Mouse (Mus musculus): ENCODE results near the gene Ptp4a2.

Gene Ptp4a2

DNA sequence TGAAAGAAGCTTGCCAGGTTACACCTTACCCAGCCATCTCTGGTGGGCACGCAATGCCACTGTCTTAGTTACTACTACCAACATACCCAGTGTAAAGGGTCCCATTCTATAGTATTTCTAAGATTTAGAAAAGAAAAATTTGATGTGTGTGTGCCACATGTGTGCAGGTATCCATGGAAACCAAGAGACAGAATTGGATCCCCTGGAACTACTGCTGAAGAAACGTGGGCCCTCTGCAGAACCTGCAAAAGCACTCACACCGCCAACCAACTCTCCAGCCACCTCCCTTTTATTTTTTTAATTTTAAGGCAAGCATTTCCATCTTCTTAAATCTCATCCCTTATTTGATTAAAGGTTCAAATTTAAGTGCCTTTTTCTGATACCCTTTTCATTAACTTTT, 40.8 kb downstream of the Ptp4a2 start:
- no peak for DNase-seq (ENCODE audit: low read depth, low spot score)

DNA sequence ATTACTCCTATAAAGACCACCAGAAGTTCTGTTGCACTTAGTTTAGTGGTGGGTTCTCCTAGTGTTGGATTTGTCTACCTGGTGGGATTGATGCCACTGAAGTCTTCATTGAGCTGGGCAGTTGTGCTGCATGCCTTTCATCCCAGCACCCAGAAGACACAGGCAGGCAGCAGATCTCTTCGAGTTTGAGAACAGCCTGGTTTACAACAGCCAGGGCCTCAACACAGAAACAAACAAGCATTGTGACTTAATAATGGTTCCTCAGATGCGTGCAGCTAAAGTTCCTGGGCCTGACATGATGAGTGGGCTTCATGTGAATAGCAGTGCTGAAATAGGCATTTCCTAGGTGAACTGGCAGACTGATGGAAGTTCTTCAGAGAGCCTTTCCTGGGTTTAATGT, 42.0 kb downstream of the Ptp4a2 start:
- no peak for DNase-seq (ENCODE audit: low read depth, low spot score)

DNA sequence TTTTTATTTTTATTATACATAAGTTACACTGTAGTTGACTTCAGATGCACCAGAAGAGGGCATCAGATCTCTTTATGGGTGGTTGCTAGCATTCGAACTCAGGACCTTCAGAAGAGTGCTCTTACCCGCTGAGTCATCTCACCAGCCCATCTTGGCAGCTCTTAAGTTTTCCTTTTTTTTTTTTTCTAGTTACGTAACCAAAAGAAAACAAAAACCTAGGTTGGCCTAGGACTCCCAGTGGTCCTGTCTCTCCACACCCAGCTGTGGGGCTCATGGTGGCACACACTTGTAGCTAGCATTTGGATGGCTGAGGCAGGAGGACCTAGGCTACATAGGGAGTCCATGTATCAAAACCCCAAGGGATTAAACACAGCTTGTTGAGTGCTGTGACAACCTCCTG, 43.0 kb downstream of the Ptp4a2 start:
- DNase-seq (ENCODE audit: low read depth, low spot score): no peak

DNA sequence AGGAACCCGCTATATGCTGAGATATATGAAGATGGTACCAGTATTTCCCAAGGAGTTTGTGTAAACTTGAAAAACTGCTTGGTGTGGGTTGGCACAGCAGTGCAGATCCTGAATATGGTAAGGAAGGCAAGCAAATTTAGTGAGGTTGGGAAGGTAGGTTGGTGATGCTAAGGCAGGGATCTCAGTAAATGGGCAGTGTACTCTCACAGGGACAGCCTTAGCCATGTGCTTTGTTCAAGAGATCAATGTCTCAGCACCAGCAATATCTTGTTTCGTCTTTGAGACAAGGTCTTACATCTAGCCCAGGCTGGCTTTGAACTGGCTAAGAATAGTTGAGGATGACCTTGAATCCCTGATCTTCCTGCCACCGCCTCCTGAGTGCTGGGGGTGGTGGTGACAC, 43.6 kb downstream of the Ptp4a2 start:
- no peak for DNase-seq (ENCODE audit: low read depth, low spot score)

DNA sequence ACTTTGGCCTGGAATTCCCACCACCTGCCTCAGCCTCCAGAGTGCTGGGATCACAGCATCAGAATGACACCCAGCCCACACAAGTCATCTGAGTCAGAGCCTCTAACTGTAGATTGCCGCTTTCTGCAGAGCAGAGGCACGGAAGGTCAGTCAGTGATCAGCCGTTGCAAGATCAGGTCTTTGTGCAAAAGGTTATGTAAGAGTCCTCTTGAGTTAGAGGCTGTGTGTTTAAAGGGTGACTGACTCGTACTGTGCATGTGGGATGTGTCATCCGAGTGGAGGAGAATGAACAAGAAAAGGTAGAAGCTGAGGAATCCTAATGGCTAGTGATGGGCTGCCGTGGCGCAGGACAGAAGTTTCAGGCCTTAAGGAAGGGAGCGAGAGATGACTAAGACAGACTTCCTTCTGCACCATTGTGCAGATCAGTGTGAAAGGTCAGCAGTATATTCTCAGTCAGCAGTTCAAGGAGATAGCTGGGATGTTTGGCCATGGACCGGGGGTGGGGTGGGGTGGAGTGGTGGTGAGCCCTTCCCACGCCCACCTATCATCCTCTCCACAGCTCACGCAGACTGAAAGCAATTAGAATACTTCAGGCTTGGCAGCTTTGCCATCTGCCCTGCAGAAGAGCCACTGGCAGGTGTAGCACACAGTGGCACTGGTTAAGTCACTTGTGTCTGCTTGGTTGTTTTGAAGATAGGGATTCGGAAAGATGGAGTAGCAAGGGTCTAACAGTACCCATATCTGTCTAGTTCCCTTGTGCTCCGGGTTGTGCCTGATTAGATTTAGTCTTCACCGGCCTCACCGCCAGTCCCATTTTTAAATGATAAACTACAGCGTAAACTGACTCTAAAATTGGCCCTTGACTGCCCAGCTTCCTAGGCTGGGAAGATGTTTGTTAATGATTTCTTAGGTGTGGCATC, 44.3 kb downstream of the Ptp4a2 start:
- DNase-seq (ENCODE audit: low read depth, low spot score): no peak

DNA sequence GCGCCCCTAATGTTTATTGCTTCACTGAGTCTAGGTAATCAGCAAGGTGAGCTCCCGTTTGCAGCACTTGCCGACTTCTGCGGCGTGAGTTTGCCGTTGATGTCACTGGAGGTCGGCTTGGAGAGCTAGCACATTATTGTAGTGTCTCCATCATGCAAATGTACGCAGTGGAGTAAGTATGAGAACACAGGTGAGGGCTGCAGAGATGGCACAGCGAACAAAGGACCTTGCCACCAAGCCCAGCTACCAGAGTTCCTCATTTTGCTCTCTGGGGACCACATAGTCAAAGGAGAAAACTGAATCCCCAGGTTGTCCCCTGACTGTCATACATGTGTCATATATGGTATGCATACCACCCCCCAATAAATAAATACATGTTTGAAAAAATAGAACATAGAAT, 49.4 kb downstream of the Ptp4a2 start:
- DNase-seq (ENCODE audit: low read depth, low spot score): no peak

DNA sequence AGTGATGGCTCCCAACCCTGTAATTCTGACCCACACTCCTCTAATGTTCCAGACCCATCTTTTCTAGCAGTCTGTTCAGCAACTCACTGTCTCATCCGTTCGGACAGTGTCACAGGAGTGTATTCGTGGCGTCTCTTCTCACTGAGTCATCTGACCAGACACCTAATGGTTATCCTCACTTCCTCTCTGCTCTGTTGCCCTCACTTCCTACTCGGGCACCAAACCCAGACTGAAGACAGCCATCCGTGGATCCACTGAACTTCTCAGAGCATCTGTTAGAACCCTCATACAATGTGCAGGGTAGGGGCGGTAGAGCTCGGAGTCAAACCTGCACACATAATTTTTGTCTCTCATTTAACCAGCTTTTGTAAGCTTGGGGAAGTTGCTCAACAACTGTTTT, 50.4 kb downstream of the Ptp4a2 start:
- DNase-seq (ENCODE audit: low read depth, low spot score): no peak

DNA sequence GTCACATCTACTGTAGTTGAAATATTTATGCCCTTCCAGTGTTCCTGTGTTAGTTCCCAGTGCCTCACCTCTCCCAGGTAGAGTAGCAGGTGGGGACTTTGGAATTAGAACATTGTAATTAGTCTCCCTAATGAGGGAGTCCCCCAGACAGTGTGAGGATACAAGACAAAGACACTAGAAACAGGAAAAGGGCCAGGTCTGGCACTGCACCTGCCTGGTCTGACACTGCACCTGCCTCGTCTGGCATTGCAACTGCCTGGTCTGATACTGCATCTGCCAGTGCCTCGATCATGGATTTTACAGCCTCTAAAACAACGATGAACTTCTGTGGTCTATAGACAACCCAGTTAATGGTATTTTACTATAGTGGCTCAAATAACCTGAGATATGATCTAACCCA, 51.3 kb downstream of the Ptp4a2 start:
- DNase-seq (ENCODE audit: low read depth, low spot score): no peak

DNA sequence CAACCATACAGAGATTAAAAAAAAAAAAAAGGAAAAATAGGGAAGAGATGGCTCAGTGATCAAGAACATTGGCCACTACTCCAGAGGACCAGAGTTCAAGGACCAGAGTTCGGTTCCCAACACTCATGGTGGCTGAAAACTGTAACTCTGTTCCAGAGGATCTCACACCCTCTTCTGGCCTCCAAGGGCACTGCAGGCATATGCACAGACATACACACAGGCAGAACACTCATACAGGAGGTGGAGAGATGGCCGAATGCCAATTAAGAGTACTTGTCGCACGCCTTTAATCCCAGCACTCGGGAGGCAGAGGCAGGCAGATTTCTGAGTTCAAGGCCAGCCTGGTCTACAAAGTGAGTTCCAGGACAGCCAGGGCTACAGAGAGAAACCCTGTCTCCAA, 55.2 kb downstream of the Ptp4a2 start:
- peak; percentile 35 for DNase-seq (ENCODE audit: low read depth, low spot score)

DNA sequence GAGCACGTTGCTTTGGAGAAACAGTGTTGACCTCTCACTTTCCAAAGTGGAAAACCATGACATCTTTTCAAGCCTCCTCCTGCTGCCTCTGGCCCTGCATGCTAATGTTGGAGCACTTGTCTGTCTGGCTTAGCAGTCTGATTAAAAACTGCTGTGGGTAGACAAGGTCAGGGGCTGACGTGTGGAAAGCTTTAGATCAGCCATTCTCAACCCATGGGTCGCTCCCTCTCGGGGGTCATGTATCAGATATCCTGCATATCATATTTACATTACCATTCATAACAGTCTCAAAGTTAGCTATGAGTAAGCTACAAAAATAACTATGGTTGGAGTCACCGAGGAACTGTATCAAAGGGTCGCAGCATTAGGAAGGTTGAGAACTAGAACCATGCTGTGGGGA, 57.2 kb downstream of the Ptp4a2 start:
- DNase-seq (ENCODE audit: low read depth, low spot score): no peak

DNA sequence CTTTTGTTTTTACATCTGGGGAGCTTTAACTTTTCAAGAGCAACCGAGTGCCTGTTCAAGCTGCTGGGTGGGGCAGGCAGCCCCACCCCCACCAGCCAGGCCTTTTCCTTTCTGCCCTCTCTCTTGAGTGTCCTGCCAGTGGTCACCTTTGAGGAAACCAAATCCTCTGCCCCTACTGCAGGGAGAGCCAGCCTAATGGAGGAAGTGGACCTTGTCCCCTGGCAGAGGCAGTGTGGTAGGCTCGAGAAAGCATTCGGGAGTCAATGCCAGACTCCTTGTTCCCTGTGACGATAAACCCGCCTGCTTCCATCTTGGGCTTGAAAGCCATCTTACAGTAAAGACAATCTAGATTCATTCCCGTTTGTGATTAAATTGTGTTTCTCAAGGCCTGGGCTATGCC, 59.5 kb downstream of the Ptp4a2 start:
- no peak for DNase-seq (ENCODE audit: low read depth, low spot score)

DNA sequence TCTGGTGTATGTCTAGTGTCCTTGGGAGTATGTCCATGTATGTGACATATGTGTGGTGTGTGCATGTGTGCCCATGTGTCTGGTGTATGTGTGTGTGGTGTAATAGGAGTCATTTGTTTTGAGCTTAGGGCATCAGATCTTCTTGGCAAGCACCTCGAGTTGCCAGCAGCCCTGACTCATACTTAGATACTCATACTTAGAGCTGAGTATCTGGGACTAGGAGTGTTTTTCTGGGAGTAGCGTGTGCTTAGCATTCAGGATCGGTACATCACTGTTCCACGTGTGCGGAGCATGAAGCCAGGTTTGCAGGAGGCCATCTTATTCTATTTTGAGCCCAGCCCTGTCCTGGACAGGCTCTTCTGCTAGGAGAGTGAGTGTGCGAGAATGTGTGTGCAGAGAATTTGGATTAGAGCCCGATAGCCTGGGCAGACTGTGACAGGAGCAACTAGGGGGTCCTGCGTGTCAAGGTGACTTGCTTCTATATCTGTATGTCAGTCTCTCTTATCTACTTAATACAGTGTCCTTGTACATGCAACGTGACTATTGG, 61.4 kb downstream of the Ptp4a2 start:
- DNase-seq (ENCODE audit: low read depth, low spot score): no peak

DNA sequence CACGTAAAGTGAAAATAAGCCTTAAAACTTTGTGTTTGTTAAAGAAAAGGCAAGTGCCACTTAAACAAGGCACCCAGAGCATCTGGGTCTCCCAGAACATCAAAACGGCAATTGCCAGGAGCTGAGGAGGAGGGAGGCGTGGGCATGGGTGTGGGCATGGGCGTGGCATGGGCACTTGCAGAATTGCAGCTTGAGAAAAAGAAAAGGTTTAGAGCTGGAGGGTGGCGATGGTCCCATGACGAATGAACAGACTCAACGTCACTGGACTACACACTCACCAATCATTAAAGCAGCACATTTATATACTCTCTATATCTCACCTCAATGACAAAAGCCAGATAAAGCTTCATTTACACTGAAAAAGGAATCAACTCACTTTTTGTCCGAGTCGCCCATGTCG, 63.8 kb downstream of the Ptp4a2 start:
- DNase-seq (ENCODE audit: low read depth, low spot score): no peak

DNA sequence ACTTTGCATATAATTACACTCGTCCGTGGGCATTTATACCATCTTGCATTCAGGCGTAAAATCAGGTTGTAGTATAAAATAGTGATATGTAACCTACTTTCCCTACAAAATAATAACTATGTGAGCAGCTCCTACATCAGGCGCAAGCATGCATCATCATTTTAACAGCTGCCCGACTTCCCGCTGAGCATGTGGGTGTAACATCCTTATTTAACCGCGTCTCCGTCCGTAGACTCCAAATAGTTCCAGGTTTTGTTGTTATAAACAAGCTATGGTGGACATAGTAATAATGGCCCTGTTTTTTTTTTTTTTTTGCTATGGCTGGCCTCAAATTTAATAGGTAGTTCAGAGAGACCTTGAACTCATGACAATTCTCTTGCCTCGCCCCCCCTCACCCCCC, 64.4 kb downstream of the Ptp4a2 start:
- no peak for DNase-seq (ENCODE audit: low read depth, low spot score)

DNA sequence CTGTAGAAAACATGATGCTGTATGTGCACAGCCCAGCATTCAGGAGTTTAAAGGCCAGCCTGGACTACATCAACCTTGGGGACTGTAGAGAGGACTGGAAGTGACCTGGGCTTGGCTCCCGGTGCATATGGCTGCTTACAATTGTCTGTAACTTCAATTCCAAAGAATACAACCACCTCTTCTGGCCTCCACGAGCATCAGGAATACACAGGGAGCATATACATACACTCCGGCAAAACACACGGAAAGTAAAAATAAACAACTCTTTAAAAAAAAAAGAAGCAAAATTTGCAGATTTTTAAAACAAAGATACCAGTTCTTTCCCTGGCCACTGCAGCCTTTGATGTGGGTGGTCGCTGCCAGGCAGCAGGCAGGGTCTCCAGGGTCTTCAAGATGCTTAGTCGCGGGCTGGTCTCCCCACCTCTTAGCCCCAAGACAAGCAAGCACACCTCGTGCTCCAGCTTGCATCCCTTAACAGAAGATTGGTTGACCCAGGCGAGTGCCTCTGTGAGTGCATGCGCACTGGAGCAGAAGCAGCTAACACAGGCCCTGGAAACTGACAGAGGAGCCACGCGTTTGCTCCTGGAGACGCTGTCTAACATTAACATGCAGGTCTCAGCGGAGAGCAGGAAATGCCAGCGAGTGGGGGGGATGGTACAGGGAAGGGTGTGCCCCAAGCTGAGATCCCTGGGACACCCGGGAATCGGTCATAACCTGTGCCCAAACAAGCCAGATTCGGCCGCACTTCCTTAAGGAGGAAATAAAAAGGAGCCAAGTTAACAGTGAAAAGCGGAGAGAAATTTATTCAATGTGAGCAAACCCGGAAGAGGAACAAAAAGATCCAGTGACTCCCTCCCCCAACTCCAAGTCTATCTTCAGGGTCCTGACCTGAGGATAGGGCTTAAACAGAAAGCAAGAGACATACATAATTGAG, 66.1 kb downstream of the Ptp4a2 start:
- peak; percentile 80 for DNase-seq (ENCODE audit: low read depth, low spot score)

DNA sequence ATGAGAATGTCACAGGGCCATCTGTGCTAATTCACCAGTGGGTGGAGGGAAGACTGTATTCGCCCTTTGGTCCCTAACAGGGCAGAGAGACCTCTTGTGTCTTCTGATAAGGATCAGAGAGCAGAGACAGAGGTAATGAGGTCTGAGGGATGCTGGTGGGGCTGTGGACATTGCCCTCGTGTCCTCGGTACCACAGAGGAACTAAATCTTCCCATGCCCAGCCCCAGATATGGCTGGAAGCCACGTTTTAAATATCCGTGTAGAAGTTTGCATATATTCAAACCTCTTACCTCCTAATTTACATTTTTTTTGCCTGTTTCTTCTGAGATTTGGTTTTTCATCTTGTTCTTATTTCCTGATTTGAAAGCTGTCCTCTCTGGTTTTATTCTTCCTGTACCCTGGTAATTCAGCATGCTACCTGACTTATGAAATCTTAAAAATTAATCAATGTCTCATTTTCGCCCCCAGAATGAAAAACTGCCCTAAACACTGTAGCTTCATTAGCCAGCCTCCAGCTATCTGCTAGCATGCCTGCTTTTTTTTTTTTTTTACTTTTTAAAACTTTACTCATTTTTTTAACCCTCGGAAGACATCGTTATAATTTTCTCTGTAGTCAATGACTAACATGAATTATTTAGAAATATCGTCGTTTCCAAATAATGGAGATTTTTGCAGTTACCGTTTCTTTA, 67.1 kb downstream of the Ptp4a2 start:
- DNase-seq (ENCODE audit: low read depth, low spot score): peak; percentile 32

DNA sequence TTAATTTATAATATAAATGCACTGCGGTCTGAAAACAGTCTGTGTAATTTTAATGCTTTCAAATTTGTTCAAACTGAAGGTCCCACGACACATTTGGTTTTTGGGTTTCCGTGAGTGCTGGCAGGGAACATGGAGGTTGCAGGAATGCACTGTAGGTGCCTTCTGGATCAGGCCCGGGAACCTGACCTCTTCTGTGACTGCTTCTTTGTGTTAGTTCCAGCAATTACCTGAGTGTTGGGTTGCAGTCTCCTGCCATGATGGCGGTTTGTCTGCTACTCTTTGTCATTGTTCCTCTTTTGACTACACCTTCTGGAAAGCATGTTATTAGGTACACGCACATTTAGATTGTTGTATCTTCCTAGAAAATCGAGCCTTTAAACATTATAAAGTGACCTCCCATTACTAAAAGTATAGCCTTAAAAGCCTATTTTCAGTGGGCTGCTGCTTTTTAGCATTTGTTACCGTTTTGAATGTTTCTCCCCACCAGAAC, 67.7 kb downstream of the Ptp4a2 start:
- DNase-seq (ENCODE audit: low read depth, low spot score): no peak

DNA sequence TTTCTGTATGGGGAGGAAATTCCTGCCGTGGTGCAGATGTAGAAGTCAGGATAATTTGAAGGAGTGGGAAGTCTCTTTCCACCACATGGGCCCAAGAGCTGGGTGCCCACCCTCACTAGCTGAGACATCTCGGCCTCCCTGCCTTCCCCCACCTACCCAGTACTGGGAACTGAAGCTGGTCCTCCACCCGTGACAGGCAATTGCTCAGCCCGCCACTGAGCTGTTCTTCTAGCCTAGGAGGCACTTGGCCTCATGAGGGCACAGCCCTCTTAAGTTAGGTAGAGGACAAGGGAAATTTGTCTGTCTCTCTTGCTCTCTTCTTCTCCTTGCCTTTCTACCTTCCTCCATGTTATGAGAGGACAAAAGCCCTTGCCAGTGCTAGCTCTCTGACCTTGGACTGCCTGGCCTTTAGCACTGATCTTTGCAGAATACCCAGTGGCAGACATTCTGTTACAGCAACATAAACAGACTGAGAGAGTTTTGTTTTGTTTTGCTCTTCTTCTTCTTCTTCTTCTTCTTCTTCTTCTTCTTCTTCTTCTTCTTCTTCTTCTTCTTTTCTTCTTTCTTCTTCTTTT, 68.3 kb downstream of the Ptp4a2 start:
- DNase-seq (ENCODE audit: low read depth, low spot score): no peak

DNA sequence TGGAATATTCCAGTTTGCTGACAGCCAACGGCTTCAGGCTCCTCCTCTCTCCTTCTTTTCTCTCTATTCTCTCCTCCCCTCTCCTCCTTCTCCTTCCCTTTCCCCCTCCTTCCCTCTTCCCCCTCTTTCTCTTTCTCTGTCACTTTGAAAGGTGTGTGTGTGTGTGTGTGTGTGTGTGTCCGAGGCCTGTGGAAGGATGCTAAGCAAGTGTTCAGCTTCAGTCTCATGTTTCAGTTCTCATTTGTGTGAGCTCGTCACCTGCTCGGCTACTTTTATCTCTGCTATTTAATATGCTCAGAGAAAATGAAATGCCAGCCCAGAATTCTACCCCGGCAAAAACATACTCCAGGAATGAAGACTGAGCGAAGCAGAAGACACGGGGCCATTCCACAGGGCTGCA, 69.6 kb downstream of the Ptp4a2 start:
- no peak for DNase-seq (ENCODE audit: low read depth, low spot score)

DNA sequence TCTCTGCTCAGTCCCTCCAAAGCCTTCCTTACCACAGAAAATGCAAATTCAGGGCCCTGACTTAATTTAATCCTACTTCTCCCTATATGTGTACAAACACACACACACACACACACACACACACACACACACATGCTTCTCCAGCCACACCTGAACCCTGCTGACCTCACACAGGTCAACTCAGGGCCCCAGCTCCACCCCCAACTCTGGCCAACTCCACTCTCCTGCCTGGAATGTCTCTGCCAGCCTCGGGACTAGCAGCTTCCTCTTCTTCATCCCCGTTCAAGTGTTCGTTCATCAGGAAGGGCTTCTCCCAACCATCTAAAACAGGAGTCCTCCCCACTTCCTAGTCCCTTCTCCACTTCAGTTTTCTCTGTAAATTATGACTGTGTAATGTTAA, 70.6 kb downstream of the Ptp4a2 start:
- DNase-seq (ENCODE audit: low read depth, low spot score): no peak

All from CD4-positive, CD25-positive, alpha-beta regulatory T cell, adult 2 months (primary cell).